Mouse (Mus musculus) heart, embryonic 14.5 days (tissue): ENCODE results near the gene Cldn7. TPM values are rescaled to one million over a fixed set of nuclear protein-coding genes. Genes with fewer than 3 reads are reported as not detected.

Source experiments
- ATAC-seq: fragments of 200-750 bp; cut with Nextera tagmentation; 2 replicates; pipeline ENCODE4 v1.8.0; 2017; ENCODE audit warnings: low read depth, moderate TSS enrichment; ENCODE audit not compliant: insufficient number of reproducible peaks, insufficient read depth, low FRiP score
- H3K27ac ChIP-seq, 2 experiments: fragments of 200-500 bp in 1 of 2; fragments of 300-500 bp in 1 of 2; sonication (generic) in 1 of 2; replicated peaks in 1 of 2; 2 replicates each; pipeline ENCODE4 v1.5.1; 2012 to 2014; ENCODE audit warnings: low read depth in 2 of 2, low read length in 2 of 2, control low read depth in 1 of 2, mild to moderate bottlenecking in 1 of 2, mixed read lengths in 1 of 2; ENCODE audit not compliant: control insufficient read depth in 1 of 2, insufficient read depth in 1 of 2
- H3K27me3 ChIP-seq: fragments of 300-500 bp; sonication (generic); 2 replicates; pipeline ENCODE4 v1.6.1; 2014; ENCODE audit warnings: mild to moderate bottlenecking, low read length, control low read depth; ENCODE audit not compliant: control insufficient read depth, insufficient read depth
- H3K36me3 ChIP-seq: fragments of 300-500 bp; sonication (generic); 2 replicates; pipeline ENCODE4 v1.6.1; 2014; ENCODE audit warnings: mild to moderate bottlenecking, control low read depth, low read length, mixed read lengths; ENCODE audit not compliant: control insufficient read depth, insufficient read depth
- H3K4me1 ChIP-seq, 2 experiments: fragments of 200-500 bp in 1 of 2; fragments of 300-500 bp in 1 of 2; sonication (generic) in 1 of 2; 2 replicates each; pipeline ENCODE4 v1.6.1; 2012 to 2014; ENCODE audit warnings: low read length in 2 of 2, control low read depth in 1 of 2, mixed read lengths in 1 of 2; ENCODE audit not compliant: control insufficient read depth in 2 of 2, insufficient read depth in 2 of 2
- H3K4me2 ChIP-seq: fragments of 300-500 bp; sonication (generic); 2 replicates; pipeline ENCODE4 v1.6.1; 2014; ENCODE audit warnings: mild to moderate bottlenecking, low read length
- H3K4me3 ChIP-seq, 2 experiments: fragments of 200-500 bp in 1 of 2; fragments of 300-500 bp in 1 of 2; sonication (generic) in 1 of 2; 2 replicates each; pipeline ENCODE4 v1.5.1; 2012 to 2014; ENCODE audit warnings: low read length in 2 of 2, mild to moderate bottlenecking in 2 of 2, control low read depth in 1 of 2, low read depth in 1 of 2, moderate library complexity in 1 of 2; ENCODE audit not compliant: control insufficient read depth in 1 of 2, insufficient read depth in 1 of 2
- H3K9ac ChIP-seq: fragments of 300-500 bp; sonication (generic); 2 replicates; pipeline ENCODE4 v1.6.1; 2014; ENCODE audit warnings: mild to moderate bottlenecking, low read length
- H3K9me3 ChIP-seq: fragments of 300-500 bp; sonication (generic); 2 replicates; pipeline ENCODE4 v1.6.1; 2016; ENCODE audit warnings: low read length, control low read depth; ENCODE audit not compliant: control insufficient read depth
- WGBS: fragments of 180-500 bp; shearing (Covaris S2); extraction: QIAGEN DNeasy Blood & Tissue Kit; methylation state at CpG from one replicate; pipeline ENCODE4 v1.1.7; 2014; 5-methylcytosine and 5-hydroxymethylcytosine counted together
- microRNA counts: library from miRNA; unstranded; fragments of <30 nt; microRNA quantifications from one replicate; lab custom pipeline; 2016
- microRNA-seq: library from miRNA; unstranded; fragments of <30 nt; microRNA quantifications from one replicate; pipeline ENCODE4, GENCODE M21; 2016
- polyA plus RNA-seq: library from polyadenylated mRNA; unstranded; fragments of >200 nt; fragmentation: Nextera tagmentation; extraction: Ambion mirVana; gene quantifications from 2 replicates; pipeline ENCODE4 v1.2.1, GENCODE M21; 2014

Cldn7 gene
- polyA plus RNA-seq, 1 experiment from 2014 or later = 2.4 TPM

GRCm38 (mm10) chr11:70016669-70017068 lies 52.1 kb downstream of the Cldn7 start, which contains the start of gene Dlg4:
Gene Dlg4 (plus strand): TSS chr11:70016942.
- Histone ChIP-seq H3K4me2 (peak within 1 kb of the TSS; percentile 71), H3K9me3 (no peaks in the 10 kb centered on the region), H3K9ac (peak within 1 kb of the TSS; percentile 83), H3K4me3 (no peak within 1 kb of the TSS), H3K4me1 (peaks cover 15 to 46% of the 10 kb centered on the region in 2 experiments), H3K36me3 (peaks cover 24% of the 10 kb centered on the region), H3K27ac (0 out of 4 replicates have a peak within 1 kb of the TSS, but pooled peaks of 1 of the 2 experiments have one; percentile 4), H3K27me3 (no peaks in the 10 kb centered on the region)
- no peak for ATAC-seq
- WGBS = 67% methylated on average over 3 of the region's 3 CpGs

GRCm38 (mm10) chr11:70017199-70017767 lies 52.7 kb downstream of the Cldn7 start:
- Histone ChIP-seq H3K9me3 (no peaks in the 10 kb centered on the region), H3K27ac (no peak overlapping the region), H3K36me3 (peaks cover 18% of the 10 kb centered on the region), H3K27me3 (no peaks in the 10 kb centered on the region), H3K9ac (peak overlapping the region; percentile 83; the same call in 1 of the 2 replicates), H3K4me2 (no peak overlapping the region), H3K4me1 (peaks cover 15 to 47% of the 10 kb centered on the region in 2 experiments), H3K4me3 (no peak overlapping the region)
- WGBS = 40% methylated on average over 7 of the region's 7 CpGs
- ATAC-seq = no peak

MicroRNAs within 50 kb of the gene (microRNA counts, 519-probe panel; counts per million panel counts)
- 322 counts per million, percentile 70 among the panel's probes with 10 or more counts for microRNA mmu-miR-324-3p (lab: Ali Mortazavi, UCI)
- 5,396 counts per million, percentile 84 among the panel's probes with 10 or more counts for microRNA mmu-miR-324-5p (lab: Ali Mortazavi, UCI)

Small RNA genes lying within 50 kb of the gene (microRNA-seq; reads per million reads assigned to microRNA genes)
- gene Gm44349 = not detected
- 3,716 reads per million, percentile 89 among the genes with 10 or more reads in this experiment for gene Mir324

Other genes starting within 250 kb of the Cldn7 start
- gene Polr2a, start 206.1 kb upstream of the Cldn7 start, polyA plus RNA-seq = 19.9 and 20.1 TPM in 2 replicates
- gene Slc35g3, start 202.8 kb upstream of the Cldn7 start, polyA plus RNA-seq = 0.13 TPM in 1 of 2 replicates, not detected in the other
- gene Zbtb4, start 198.9 kb upstream of the Cldn7 start, polyA plus RNA-seq = 3.7 TPM in 2 replicates
- gene Chrnb1, start 168.8 kb upstream of the Cldn7 start, polyA plus RNA-seq = 5.5 and 5.8 TPM in 2 replicates
- 2.0 and 2.1 TPM in 2 replicates for gene Fgf11, start 162.9 kb upstream of the Cldn7 start, polyA plus RNA-seq
- 1.7 and 1.8 TPM in 2 replicates for gene Tmem102, start 159.2 kb upstream of the Cldn7 start, polyA plus RNA-seq
- gene Gm39566, start 149.5 kb upstream of the Cldn7 start, polyA plus RNA-seq = not detected in 2 replicates
- gene Spem2, start 146.3 kb upstream of the Cldn7 start, polyA plus RNA-seq = not detected in 2 replicates
- not detected in 2 replicates for gene Spem1, start 142.6 kb upstream of the Cldn7 start, polyA plus RNA-seq
- gene Nlgn2, start 127.0 kb upstream of the Cldn7 start, polyA plus RNA-seq = 2.4 and 2.6 TPM in 2 replicates
- gene Tmem256, start 126.3 kb upstream of the Cldn7 start, polyA plus RNA-seq = 340 and 379 TPM in 2 replicates
- 66.5 and 75.8 TPM in 2 replicates for gene Plscr3, start 118.4 kb upstream of the Cldn7 start, polyA plus RNA-seq
- gene Tnk1, start 106.0 kb upstream of the Cldn7 start, polyA plus RNA-seq = 0.15 TPM in 1 of 2 replicates, not detected in the other
- gene Tmem95, start 86.8 kb upstream of the Cldn7 start, polyA plus RNA-seq = not detected in 2 replicates
- gene Kctd11, start 83.4 kb upstream of the Cldn7 start, polyA plus RNA-seq = 2.6 and 2.8 TPM in 2 replicates
- gene Acap1, start 69.2 kb upstream of the Cldn7 start, polyA plus RNA-seq = 3.6 and 3.8 TPM in 2 replicates
- 4.5 and 5.1 TPM in 2 replicates for gene 2810408A11Rik, start 63.8 kb upstream of the Cldn7 start, polyA plus RNA-seq
- gene Neurl4, start 63.7 kb upstream of the Cldn7 start, polyA plus RNA-seq = 7.5 and 11.1 TPM in 2 replicates
- 45.2 and 46.8 TPM in 2 replicates for gene Gps2, start 50.9 kb upstream of the Cldn7 start, polyA plus RNA-seq
- 1,047 and 1,081 TPM in 2 replicates for gene Eif5a, start 42.8 kb upstream of the Cldn7 start, polyA plus RNA-seq
- 6.6 and 7.3 TPM in 2 replicates for gene Ybx2, start 29.0 kb upstream of the Cldn7 start, polyA plus RNA-seq
- 27.6 and 28.5 TPM in 2 replicates for gene Slc2a4, start 16.6 kb upstream of the Cldn7 start, polyA plus RNA-seq
- gene Ctdnep1, start 16.4 kb downstream of the Cldn7 start, polyA plus RNA-seq = 22.3 and 26.0 TPM in 2 replicates
- gene Elp5, start 17.7 kb downstream of the Cldn7 start, polyA plus RNA-seq = 107 and 114 TPM in 2 replicates
- 454 and 540 TPM in 2 replicates for gene Gabarap, start 26.4 kb downstream of the Cldn7 start, polyA plus RNA-seq
- gene Phf23, start 31.0 kb downstream of the Cldn7 start, polyA plus RNA-seq = 22.2 and 27.5 TPM in 2 replicates
- gene Dvl2, start 35.8 kb downstream of the Cldn7 start, polyA plus RNA-seq = 15.0 and 16.6 TPM in 2 replicates
- 185 and 198 TPM in 2 replicates for gene Acadvl, start 50.6 kb downstream of the Cldn7 start, polyA plus RNA-seq
- 3.4 and 6.0 TPM in 2 replicates for gene Dlg4, start 52.2 kb downstream of the Cldn7 start, polyA plus RNA-seq
- not detected in 2 replicates for gene Asgr1, start 89.3 kb downstream of the Cldn7 start, polyA plus RNA-seq
- not detected in 2 replicates for gene Asgr2, start 127.9 kb downstream of the Cldn7 start, polyA plus RNA-seq
- gene Mgl2, start 165.6 kb downstream of the Cldn7 start, polyA plus RNA-seq = 0.16 and 0.20 TPM in 2 replicates
- gene Clec10a, start 191.4 kb downstream of the Cldn7 start, polyA plus RNA-seq = 0.36 TPM in 2 replicates
- gene Slc16a11, start 248.0 kb downstream of the Cldn7 start, polyA plus RNA-seq = 0.16 and 0.18 TPM in 2 replicates